Mouse (Mus musculus) embryonic facial prominence, embryonic 11.5 days (tissue): ENCODE data around the gene Acsl1. TPM values are rescaled to one million over a fixed set of nuclear protein-coding genes. Genes with fewer than 3 reads are reported as not detected.

Source experiments
- ATAC-seq: fragments of 200-750 bp; cut with Nextera tagmentation; replicated peaks from 2 replicates; pipeline ENCODE4 v1.8.0; 2017; ENCODE audit warnings: low read depth; ENCODE audit not compliant: insufficient number of reproducible peaks, low FRiP score, low TSS enrichment
- DNase-seq: peaks from one replicate; pipeline ENCODE4 v3.0.0-alpha.2; 2015; ENCODE audit warnings: low spot score
- H3K27ac ChIP-seq: fragments of 300-500 bp; sonication (generic); replicated peaks from 2 replicates; pipeline ENCODE4 v1.5.1; 2014; ENCODE audit warnings: mild to moderate bottlenecking, low read depth, low read length, control low read depth
- H3K27me3 ChIP-seq: fragments of 300-500 bp; sonication (generic); 2 replicates; pipeline ENCODE4 v1.6.1; 2014; ENCODE audit warnings: mild to moderate bottlenecking, low read length, moderate library complexity, mixed read lengths; ENCODE audit not compliant: control insufficient read depth, insufficient read depth
- H3K36me3 ChIP-seq: fragments of 300-500 bp; sonication (generic); replicated peaks from 2 replicates; pipeline ENCODE4 v1.6.1; 2014; ENCODE audit warnings: low read depth, mild to moderate bottlenecking, low read length, moderate library complexity, mixed read lengths; ENCODE audit not compliant: control insufficient read depth, insufficient read depth
- H3K4me1 ChIP-seq: fragments of 300-500 bp; sonication (generic); 2 replicates; pipeline ENCODE4 v1.6.1; 2014; ENCODE audit warnings: low read length, mixed read lengths; ENCODE audit not compliant: control insufficient read depth, insufficient read depth
- H3K4me2 ChIP-seq: fragments of 300-500 bp; sonication (generic); 2 replicates; pipeline ENCODE4 v1.6.1; 2014; ENCODE audit warnings: low read depth, mild to moderate bottlenecking, control low read depth, low read length, moderate library complexity
- H3K4me3 ChIP-seq: fragments of 300-500 bp; sonication (generic); 2 replicates; pipeline ENCODE4 v1.5.1; 2014; ENCODE audit warnings: low read depth, low read length, control low read depth
- H3K9ac ChIP-seq: fragments of 300-500 bp; sonication (generic); replicated peaks from 2 replicates; pipeline ENCODE4 v1.6.1; 2014; ENCODE audit warnings: mild to moderate bottlenecking, control low read depth, low read length
- H3K9me3 ChIP-seq: fragments of 300-500 bp; sonication (generic); replicated peaks from 2 replicates; pipeline ENCODE4 v1.6.1; 2016; ENCODE audit warnings: mild to moderate bottlenecking, low read length, inconsistent platforms, mixed read lengths; ENCODE audit not compliant: control insufficient read depth
- WGBS: fragments of 180-500 bp; shearing (Covaris S2); extraction: QIAGEN DNeasy Blood & Tissue Kit; methylation state at CpG from one replicate; pipeline ENCODE4 v1.1.7; 2014; 5-methylcytosine and 5-hydroxymethylcytosine counted together
- polyA plus RNA-seq: library from polyadenylated mRNA; unstranded; fragments of >200 nt; fragmentation: Nextera tagmentation; extraction: Ambion mirVana; gene quantifications from 2 replicates; pipeline ENCODE4 v1.2.1, GENCODE M21; 2014

Gene Acsl1
- polyA plus RNA-seq, 1 experiment from 2014 or later: 11.7 TPM

GRCm38 (mm10) chr8:46445964-46446915 is 24.6 kb upstream of the Acsl1 start:
- no peaks in the 10 kb centered on the region for H3K27me3 ChIP-seq
- ATAC-seq: no peak
- no peaks in the 10 kb centered on the region for H3K4me1 ChIP-seq
- H3K36me3 ChIP-seq: no peaks in the 10 kb centered on the region
- H3K27ac ChIP-seq: no peak overlapping the region
- no peak overlapping the region for H3K9ac ChIP-seq
- no peak overlapping the region for H3K4me3 ChIP-seq
- no peaks in the 10 kb centered on the region for H3K9me3 ChIP-seq
- no peak overlapping the region for H3K4me2 ChIP-seq
- WGBS: 50% methylated on average over 12 of the region's 12 CpGs
- no peak for DNase-seq

GRCm38 (mm10) chr8:46447334-46447733 is 23.5 kb upstream of the Acsl1 start:
- DNase-seq (no peak), ATAC-seq (no peak)
- Histone ChIP-seq H3K36me3 (no peaks in the 10 kb centered on the region), H3K4me1 (no peaks in the 10 kb centered on the region), H3K9me3 (no peaks in the 10 kb centered on the region), H3K27ac (no peak overlapping the region), H3K4me2 (no peak overlapping the region), H3K9ac (no peak overlapping the region), H3K4me3 (no peak overlapping the region), H3K27me3 (no peaks in the 10 kb centered on the region)
- WGBS: 80% methylated on average over 6 of the region's 6 CpGs

GRCm38 (mm10) chr8:46448606-46449005 is 22.2 kb upstream of the Acsl1 start:
- H3K4me3 ChIP-seq: no peak overlapping the region
- 78% methylated on average over 5 of the region's 5 CpGs for WGBS
- no peaks in the 10 kb centered on the region for H3K9me3 ChIP-seq
- DNase-seq: no peak
- H3K27ac ChIP-seq: no peak overlapping the region
- no peak overlapping the region for H3K9ac ChIP-seq
- no peaks in the 10 kb centered on the region for H3K36me3 ChIP-seq
- no peak overlapping the region for H3K4me2 ChIP-seq
- H3K27me3 ChIP-seq: no peaks in the 10 kb centered on the region
- ATAC-seq: no peak
- no peaks in the 10 kb centered on the region for H3K4me1 ChIP-seq

- no peak overlapping the region for H3K9ac ChIP-seq
- no peak overlapping the region for H3K4me3 ChIP-seq
- 84% methylated on average over 4 of the region's 4 CpGs for WGBS
- H3K4me2 ChIP-seq: no peak overlapping the region
- H3K27me3 ChIP-seq: no peaks in the 10 kb centered on the region
- H3K36me3 ChIP-seq: no peaks in the 10 kb centered on the region
- no peaks in the 10 kb centered on the region for H3K4me1 ChIP-seq
- ATAC-seq: no peak
- no peak for DNase-seq
- H3K9me3 ChIP-seq: no peaks in the 10 kb centered on the region
- H3K27ac ChIP-seq: no peak overlapping the region
Observed at GRCm38 (mm10) chr8:46449063-46449462, 21.8 kb upstream of the Acsl1 start.

GRCm38 (mm10) chr8:46449723-46450251 is 21.1 kb upstream of the Acsl1 start:
- DNase-seq: no peak
- Histone ChIP-seq H3K4me3 (no peak overlapping the region), H3K9ac (no peak overlapping the region), H3K4me1 (no peaks in the 10 kb centered on the region), H3K36me3 (no peaks in the 10 kb centered on the region), H3K4me2 (no peak overlapping the region), H3K9me3 (no peaks in the 10 kb centered on the region), H3K27me3 (no peaks in the 10 kb centered on the region), H3K27ac (no peak overlapping the region)
- no peak for ATAC-seq
- WGBS: 79% methylated on average over 8 of the region's 8 CpGs

- no peak for DNase-seq
- Histone ChIP-seq H3K4me3 (no peak overlapping the region), H3K4me1 (no peaks in the 10 kb centered on the region), H3K9ac (no peak overlapping the region), H3K36me3 (no peaks in the 10 kb centered on the region), H3K27me3 (no peaks in the 10 kb centered on the region), H3K4me2 (no peak overlapping the region), H3K27ac (no peak overlapping the region), H3K9me3 (no peaks in the 10 kb centered on the region)
- no peak for ATAC-seq
- WGBS: 77% methylated on average over 6 of the region's 6 CpGs
Observed at GRCm38 (mm10) chr8:46458215-46458811, 12.5 kb upstream of the Acsl1 start.

- 89% methylated on average over 2 of the region's 2 CpGs for WGBS
- no peak for DNase-seq
- H3K9ac ChIP-seq: no peak overlapping the region
- H3K27me3 ChIP-seq: no peaks in the 10 kb centered on the region
- no peaks in the 10 kb centered on the region for H3K4me1 ChIP-seq
- no peaks in the 10 kb centered on the region for H3K36me3 ChIP-seq
- no peak overlapping the region for H3K4me2 ChIP-seq
- no peak overlapping the region for H3K27ac ChIP-seq
- ATAC-seq: no peak
- no peak overlapping the region for H3K4me3 ChIP-seq
- no peaks in the 10 kb centered on the region for H3K9me3 ChIP-seq
Observed at GRCm38 (mm10) chr8:46468400-46468799, 2.4 kb upstream of the Acsl1 start.
